Mouse (Mus musculus): ENCODE results near the gene Armh4. TPM values are rescaled to one million over a fixed set of nuclear protein-coding genes. Genes with fewer than 3 reads are reported as not detected.
"Not testable (repeated sequence)": the region's sequence is repeated elsewhere in the genome, so short reads cannot be mapped to it uniquely, and the experiment has no call there.

The Armh4 gene
- 1 to 10 TPM; 4.3 to 4.4 TPM for total RNA-seq (2021)
- long read RNA-seq, experiment 1, full-length matches to known transcripts: 4 of 4 reads
- long read RNA-seq, experiment 1, partial matches to known transcripts: 0 of 4 reads
- long read RNA-seq, experiment 1, other reads (novel, unspliced or antisense): 0 of 4 reads
- long read RNA-seq, experiment 2, full-length matches to known transcripts: 4 of 4 reads
- long read RNA-seq, experiment 2, partial matches to known transcripts: 0 of 4 reads
- long read RNA-seq, experiment 2, other reads (novel, unspliced or antisense): 0 of 4 reads

- intact Hi-C loops (cut with DNase I; ENCODE audit: low total_unique reads): no loop called here
- peak; percentile 47 for DNase-seq
Observed at GRCm38 (mm10) chr14:49782715-49783531, at the start of gene Armh4. TSS of gene Armh4 (minus strand) at chr14:49783383.

GRCm38 (mm10) chr14:49829192-49830171 is 46.3 kb upstream of the Armh4 start:
- intact Hi-C loops (cut with DNase I; ENCODE audit: low total_unique reads): no loop called here
- DNase-seq: no peak

- DNase-seq; intact Hi-C loops (cut with DNase I; ENCODE audit: low total_unique reads): not testable (repeated sequence)
Observed at GRCm38 (mm10) chr14:49819721-49820440, 36.7 kb upstream of the Armh4 start.

GRCm38 (mm10) chr14:49818713-49819208 is 35.6 kb upstream of the Armh4 start:
- DNase-seq; intact Hi-C loops (cut with DNase I; ENCODE audit: low total_unique reads): not testable (repeated sequence)

GRCm38 (mm10) chr14:49812966-49813365 is 29.8 kb upstream of the Armh4 start:
- DNase-seq; intact Hi-C loops (cut with DNase I; ENCODE audit: low total_unique reads): not testable (repeated sequence)

- not testable (repeated sequence) for DNase-seq
Observed at GRCm38 (mm10) chr14:49805051-49805450, 21.9 kb upstream of the Armh4 start.

GRCm38 (mm10) chr14:49801444-49801843 is 18.3 kb upstream of the Armh4 start:
- no peak for DNase-seq
- intact Hi-C loops (cut with DNase I; ENCODE audit: low total_unique reads): no loop called here

More at GRCm38 (mm10) chr14:49805051-49805450, 21.9 kb upstream of the Armh4 start:
- intact Hi-C loops (cut with DNase I; ENCODE audit: low total_unique reads): not testable (repeated sequence)

- DNase-seq: no peak
- intact Hi-C loops (cut with DNase I; ENCODE audit: low total_unique reads): no loop called here
Observed at GRCm38 (mm10) chr14:49793948-49794347, 10.8 kb upstream of the Armh4 start.

GRCm38 (mm10) chr14:49790542-49790941 is 7.4 kb upstream of the Armh4 start:
- no peak for DNase-seq
- intact Hi-C loops (cut with DNase I; ENCODE audit: low total_unique reads): no loop called here

GRCm38 (mm10) chr14:49785793-49786192 is 2.6 kb upstream of the Armh4 start:
- intact Hi-C loops (cut with DNase I; ENCODE audit: low total_unique reads): no loop called here
- DNase-seq: peak; percentile 33

- intact Hi-C loops (cut with DNase I; ENCODE audit: low total_unique reads): no loop called here
- DNase-seq: no peak
Observed at GRCm38 (mm10) chr14:49783866-49784265, 683 bp upstream of the Armh4 start.

- intact Hi-C loops (cut with DNase I; ENCODE audit: low total_unique reads): no loop called here
- DNase-seq: no peak
Observed at GRCm38 (mm10) chr14:49780416-49780815, 2.8 kb downstream of the Armh4 start.

- intact Hi-C loops (cut with DNase I; ENCODE audit: low total_unique reads); DNase-seq: not testable (repeated sequence)
Observed at GRCm38 (mm10) chr14:49777539-49777938, 5.6 kb downstream of the Armh4 start.

GRCm38 (mm10) chr14:49771746-49772145 is 11.4 kb downstream of the Armh4 start:
- intact Hi-C loops (cut with DNase I; ENCODE audit: low total_unique reads): no loop called here
- DNase-seq: no peak

- intact Hi-C loops (cut with DNase I; ENCODE audit: low total_unique reads): no loop called here
- no peak for DNase-seq
Observed at GRCm38 (mm10) chr14:49766601-49767000, 16.6 kb downstream of the Armh4 start.

- intact Hi-C loops (cut with DNase I; ENCODE audit: low total_unique reads): no loop called here
- DNase-seq: no peak
Observed at GRCm38 (mm10) chr14:49755845-49756244, 27.3 kb downstream of the Armh4 start.

- DNase-seq: no peak
- intact Hi-C loops (cut with DNase I; ENCODE audit: low total_unique reads): no loop called here
Observed at GRCm38 (mm10) chr14:49752614-49753013, 30.6 kb downstream of the Armh4 start.

GRCm38 (mm10) chr14:49745874-49746273 is 37.3 kb downstream of the Armh4 start:
- no peak for DNase-seq
- intact Hi-C loops (cut with DNase I; ENCODE audit: low total_unique reads): no loop called here

Measured in gastrocnemius, postnatal 14 days (tissue).